Comparison of ENCODE assay signal across 9 mouse cellular contexts in genomic region chr8:118274688-118275087, GRCm38 (mm10). TPM values are rescaled to one million over a fixed set of nuclear protein-coding genes. Genes with fewer than 3 reads are reported as not detected.
DNase-seq lines count a peak whose midpoint lies in the region; ATAC-seq and TF ChIP-seq lines count a peak whose summit lies in the region.
"Had no signal": no experiment of that assay in that cellular context is flagged by ENCODE, and none has a peak within 500 bp of the region (broad histone marks: within the 10 kb centered on the region; RNA-seq: fewer than 3 reads in every experiment).

No protein-coding gene starts in this region.

- H3K9ac ChIP-seq in hindbrain, embryonic 14.5 days, result no peak overlapping the region
- H3K9ac ChIP-seq in hindbrain, embryonic 12.5 days, result no peak overlapping the region

- no peaks in the 10 kb centered on the region for H3K27me3 ChIP-seq in hindbrain, embryonic 14.5 days (ENCODE audit: control insufficient read depth, insufficient read depth, low read length)
- no peaks in the 10 kb centered on the region for H3K27me3 ChIP-seq in hindbrain, embryonic 12.5 days
- no peaks in the 10 kb centered on the region; the same call in 1 of the 2 replicates for H3K27me3 ChIP-seq in embryonic facial prominence, embryonic 10.5 days (replicated peaks; ENCODE audit: low read depth, poor library complexity, severe bottlenecking)

- H3K27ac ChIP-seq in hindbrain, embryonic 14.5 days, result no peak overlapping the region
- no peak overlapping the region for H3K27ac ChIP-seq in hindbrain, embryonic 12.5 days
- no peak overlapping the region for H3K27ac ChIP-seq in embryonic facial prominence, embryonic 10.5 days (replicated peaks)
- H3K27ac ChIP-seq in olfactory bulb, adult 2 months (ENCODE audit: insufficient read depth, low read depth, low read length), result no peak overlapping the region
- H3K27ac ChIP-seq: macrophage had no signal

- TF ChIP-seq POLR2A in olfactory bulb, adult 2 months (IDR thresholded peaks at IDR 0.05; ENCODE audit: insufficient read depth, low read depth, low read length), result no peak

- peak; percentile 83 for DNase-seq in hindbrain, embryonic 14.5 days (ENCODE audit: low spot score)
- DNase-seq in adrenal gland, postnatal 4 days (ENCODE audit: low spot score in 2 of 2), result peak; percentile 42 to 54
- DNase-seq in embryonic facial prominence, embryonic 10.5 days (ENCODE audit: low spot score), result peak; percentile 80
- peak; percentile 63 for DNase-seq in hindlimb bud, embryonic 11.5 days (ENCODE audit: extremely low spot score, low read depth, low spot score)
- DNase-seq in left cerebral cortex, postnatal 10 days (ENCODE audit: extremely low spot score in 1 of 2, low spot score in 2 of 2), result peak; percentile 63 to 74
- DNase-seq in urinary bladder, postnatal 14 days (ENCODE audit: low spot score), result peak; percentile 76

- H3K4me2 ChIP-seq in hindbrain, embryonic 14.5 days (replicated peaks), result no peak overlapping the region
- no peak overlapping the region for H3K4me2 ChIP-seq in hindbrain, embryonic 12.5 days (replicated peaks)

- peaks cover 8% of the 10 kb centered on the region; the same call in 1 of the 2 replicates for H3K4me1 ChIP-seq in hindbrain, embryonic 14.5 days (replicated peaks; ENCODE audit: control insufficient read depth, insufficient read depth, low read length)
- H3K4me1 ChIP-seq in hindbrain, embryonic 12.5 days, result peaks cover 14% of the 10 kb centered on the region
- peaks cover 19% of the 10 kb centered on the region for H3K4me1 ChIP-seq in embryonic facial prominence, embryonic 10.5 days
- H3K4me1 ChIP-seq in olfactory bulb, adult 2 months (ENCODE audit: control insufficient read depth, insufficient read depth, low read length), result peaks cover 6% of the 10 kb centered on the region

- 14% methylated on average over 4 of the region's 4 CpGs for WGBS in hindbrain, embryonic 14.5 days
- WGBS in hindbrain, embryonic 12.5 days, result 9% methylated on average over 4 of the region's 4 CpGs
- 11% methylated on average over 4 of the region's 4 CpGs for WGBS in embryonic facial prominence, embryonic 10.5 days
- WGBS in olfactory bulb, adult 2 months, result 2% methylated on average over 4 of the region's 4 CpGs

- H3K36me3 ChIP-seq in hindbrain, embryonic 14.5 days (replicated peaks; ENCODE audit: control insufficient read depth, insufficient read depth), result no peaks in the 10 kb centered on the region
- no peaks in the 10 kb centered on the region for H3K36me3 ChIP-seq in hindbrain, embryonic 12.5 days
- no peaks in the 10 kb centered on the region for H3K36me3 ChIP-seq in embryonic facial prominence, embryonic 10.5 days (replicated peaks)

- intact Hi-C loops in left cerebral cortex, postnatal 10 days (cut with DNase I), result loop anchor here (10.0 kb wide), 1 partner anchor 110 kb away; no protein-coding TSS in a partner anchor

- no peak overlapping the region for H3K4me3 ChIP-seq in hindbrain, embryonic 14.5 days (replicated peaks; ENCODE audit: low read length)
- H3K4me3 ChIP-seq in hindbrain, embryonic 12.5 days, result no peak overlapping the region
- no peak overlapping the region for H3K4me3 ChIP-seq in embryonic facial prominence, embryonic 10.5 days
- no peak overlapping the region for H3K4me3 ChIP-seq in olfactory bulb, adult 2 months (ENCODE audit: insufficient read depth, low read depth, low read length)

- peak; percentile 31; the same call in 1 of the 2 replicates for TF ChIP-seq CTCF in olfactory bulb, adult 2 months (IDR thresholded peaks at IDR 0.05; ENCODE audit: insufficient read depth, low read depth, low read length)

- ATAC-seq in hindbrain, embryonic 14.5 days (ENCODE audit: low FRiP score), result no peak
- ATAC-seq in hindbrain, embryonic 12.5 days (ENCODE audit: low FRiP score), result no peak

- H3K9me3 ChIP-seq in hindbrain, embryonic 14.5 days (ENCODE audit: control insufficient read depth, low read length), result no peaks in the 10 kb centered on the region
- H3K9me3 ChIP-seq in hindbrain, embryonic 12.5 days (replicated peaks), result no peaks in the 10 kb centered on the region
- H3K9me3 ChIP-seq in embryonic facial prominence, embryonic 10.5 days, result no peaks in the 10 kb centered on the region

RNA-seq across cellular contexts. Expression of gene Cdh13, which starts 8.8 kb away (rescaled TPM):
- 134 and 166 TPM in 2 replicates for polyA plus RNA-seq in hindbrain, embryonic 14.5 days (2014; fragmentation: Nextera tagmentation; extraction: Ambion mirVana)
- polyA plus RNA-seq in hindbrain, embryonic 12.5 days (2016; fragmentation: Nextera tagmentation; extraction: Ambion mirVana), result 21.2 and 25.7 TPM in 2 replicates
- total RNA-seq in adrenal gland, postnatal 4 days (2021), result 10 to 100 TPM in 1 of 2 experiments, 1 to 10 TPM in 1; 9.0 to 11.0 TPM
- polyA plus RNA-seq in embryonic facial prominence, embryonic 10.5 days (2016; fragmentation: Nextera tagmentation; extraction: Ambion mirVana), result 2.2 and 2.4 TPM in 2 replicates
- total RNA-seq in left cerebral cortex, postnatal 10 days (2021), result 100 to 1,000 TPM; 190 to 200 TPM
- polyA plus RNA-seq in olfactory bulb, adult 2 months (2012; ENCODE audit: insufficient read depth, insufficient read length, low replicate concordance, missing spikeins), result not detected in 2 replicates
- polyA plus RNA-seq: macrophage had no signal
